Mouse (Mus musculus) layer of hippocampus, postnatal 14 days (tissue): Measurements from ENCODE around the gene Cflar. TPM values are rescaled to one million over a fixed set of nuclear protein-coding genes. Genes with fewer than 3 reads are reported as not detected.

Experiments used
- DNase-seq, 2 experiments: peaks; one replicate each; pipeline ENCODE4 v3.0.0; 2021 to 2022; ENCODE audit warnings: low spot score in 2 of 2, mixed read lengths in 1 of 2
- total RNA-seq, 2 experiments: library from RNA; stranded (reverse); gene quantifications; 2 replicates each; pipeline ENCODE4 v1.2.3; 2021

The Cflar gene
- total RNA-seq, 2 experiments from 2014 or later: 33.2 to 38.0 TPM

DNA sequence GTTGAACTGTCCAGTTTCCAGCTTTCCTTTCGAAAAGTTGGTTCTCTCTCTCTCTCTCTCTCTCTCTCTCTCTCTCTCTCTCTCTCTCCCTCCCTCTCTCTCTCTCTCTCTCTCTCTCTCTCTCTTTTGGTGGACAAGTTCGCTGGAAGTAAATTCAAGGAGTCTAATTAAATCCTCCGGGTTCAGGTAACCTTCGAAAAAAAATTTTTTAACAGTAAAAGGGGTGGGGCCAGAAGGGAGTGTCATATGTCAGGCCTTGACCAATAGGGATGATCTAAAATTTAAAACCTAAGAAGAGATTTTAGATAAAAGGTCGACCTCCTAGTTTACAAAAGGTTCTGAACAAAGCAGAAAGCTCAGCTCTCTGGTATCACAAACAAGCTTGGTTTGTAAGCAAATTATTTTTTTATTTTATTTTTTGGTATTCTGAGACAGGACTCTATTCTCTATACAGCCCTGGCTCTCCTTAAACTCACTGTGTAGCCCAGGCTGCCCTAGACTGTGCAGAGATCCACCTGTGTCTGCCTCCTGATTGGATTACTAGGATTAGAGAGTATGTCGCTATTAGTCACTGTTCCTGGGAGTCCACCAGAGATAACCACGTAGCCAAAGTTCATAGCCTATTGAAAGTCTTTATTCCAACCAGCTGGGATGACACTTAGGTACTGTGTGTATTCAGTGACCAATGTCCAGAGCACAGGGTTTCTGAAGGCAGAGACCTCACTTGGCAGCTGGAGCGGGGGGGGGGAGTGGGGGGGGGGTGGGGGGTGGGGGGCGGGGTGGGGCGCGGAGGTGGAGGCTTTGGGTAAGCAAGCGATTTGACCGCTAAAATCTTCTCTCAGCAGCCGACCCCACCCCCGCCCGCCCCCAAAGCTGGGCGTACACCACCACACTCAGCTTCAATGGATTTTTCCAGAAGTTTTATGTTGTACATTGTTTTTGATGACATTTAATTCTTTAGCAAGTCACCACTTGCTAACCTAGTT is 1.1 kb downstream of the Cflar start:
- peak; percentile 22 to 25 for DNase-seq

DNA sequence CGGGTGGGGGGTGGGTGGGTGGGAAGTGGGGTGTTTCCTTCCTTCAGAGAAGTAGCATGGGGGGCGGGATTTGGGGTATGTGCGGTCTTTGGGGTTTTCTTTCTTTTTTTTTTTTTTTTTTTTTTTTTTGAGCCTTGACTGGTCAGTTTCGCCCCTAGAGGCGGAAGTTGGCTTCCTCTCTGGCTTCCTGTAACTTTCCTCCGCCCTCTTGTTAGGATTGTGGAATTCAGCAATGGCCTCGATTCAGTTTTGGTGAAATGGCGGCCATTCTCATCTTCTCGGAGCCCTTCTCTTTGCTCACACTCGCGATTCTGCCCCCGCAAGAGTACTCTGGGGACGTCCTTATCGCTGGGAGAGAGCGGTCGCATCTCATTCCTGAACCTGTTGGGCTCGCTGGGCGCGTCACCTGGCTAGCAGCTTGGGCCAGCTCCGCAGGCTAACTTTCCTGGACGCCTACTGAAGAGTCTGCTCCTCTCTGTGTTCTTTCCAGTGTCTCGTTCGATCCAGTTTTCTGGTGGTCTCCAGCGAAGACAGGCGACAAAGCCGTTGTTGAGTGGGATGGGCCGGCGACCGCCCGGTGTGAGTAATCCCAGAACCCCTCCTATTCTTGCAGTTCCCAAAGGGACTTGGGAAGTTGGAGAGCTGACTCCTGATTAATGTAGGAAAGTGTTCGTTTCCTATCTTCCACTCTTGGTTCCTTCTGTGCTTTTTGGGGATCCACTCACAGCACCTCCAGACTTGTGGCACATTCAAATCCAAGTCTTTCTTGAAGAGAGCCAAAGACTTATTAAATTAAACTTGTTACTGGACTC is 2.0 kb downstream of the Cflar start:
- DNase-seq: peak; percentile 41 to 49

DNA sequence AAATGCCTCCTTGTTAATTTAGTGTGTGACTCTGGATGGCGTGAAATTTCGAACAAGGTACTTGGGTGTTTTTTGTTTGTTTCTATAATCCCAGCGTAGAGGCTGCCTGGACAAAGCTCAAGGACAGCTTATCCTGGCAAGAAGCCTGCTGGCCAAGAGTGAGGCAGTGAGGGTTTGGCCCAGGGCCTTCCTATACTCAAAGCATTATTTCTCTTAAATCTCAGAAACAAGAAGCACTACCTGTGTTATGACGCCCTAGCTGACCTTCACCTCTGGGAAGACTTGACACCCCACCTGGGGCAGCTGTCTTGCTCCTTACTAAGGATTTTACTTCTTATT is 2.6 kb downstream of the Cflar start:
- peak; percentile 32 to 58 for DNase-seq

DNA sequence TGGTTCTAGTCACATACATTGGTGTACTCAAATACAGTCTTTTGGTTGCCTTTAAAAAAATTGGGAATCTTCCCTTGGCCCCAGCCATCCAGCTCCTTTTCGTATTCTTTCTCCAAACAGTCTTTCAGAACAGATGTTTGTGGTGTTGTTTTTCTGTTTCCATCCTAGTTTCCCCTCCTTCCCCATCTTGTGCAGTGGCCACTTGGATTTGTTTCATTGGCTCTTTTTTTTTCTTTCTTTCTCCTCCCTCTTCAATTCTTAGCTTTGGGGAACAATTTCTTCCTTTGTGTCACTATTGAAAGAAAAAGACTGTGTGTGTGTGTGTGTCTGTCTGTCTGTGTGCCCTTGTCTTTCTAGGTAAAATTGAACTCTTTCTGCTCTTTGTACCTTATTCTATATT is 3.1 kb downstream of the Cflar start:
- DNase-seq: no peak

DNA sequence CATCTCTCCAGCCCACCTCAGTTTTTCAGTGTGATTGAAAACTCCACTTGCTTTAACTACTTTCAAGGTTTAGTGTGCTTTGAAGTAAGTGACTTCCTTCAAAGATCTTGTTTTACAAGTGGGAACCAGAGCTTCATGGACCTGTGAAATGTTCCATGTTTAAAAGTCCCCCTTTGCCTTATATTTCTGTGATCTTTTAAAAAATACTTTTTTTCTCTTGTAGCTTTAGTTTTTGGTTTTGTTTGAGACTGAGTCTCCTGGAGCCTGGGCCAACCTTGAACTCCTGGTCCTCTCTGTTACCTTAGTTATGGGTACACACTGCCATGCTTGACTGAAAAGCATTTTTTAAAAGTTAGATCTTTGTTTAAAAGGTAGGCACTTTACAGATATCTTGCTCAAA is 4.2 kb downstream of the Cflar start:
- no peak for DNase-seq

DNA sequence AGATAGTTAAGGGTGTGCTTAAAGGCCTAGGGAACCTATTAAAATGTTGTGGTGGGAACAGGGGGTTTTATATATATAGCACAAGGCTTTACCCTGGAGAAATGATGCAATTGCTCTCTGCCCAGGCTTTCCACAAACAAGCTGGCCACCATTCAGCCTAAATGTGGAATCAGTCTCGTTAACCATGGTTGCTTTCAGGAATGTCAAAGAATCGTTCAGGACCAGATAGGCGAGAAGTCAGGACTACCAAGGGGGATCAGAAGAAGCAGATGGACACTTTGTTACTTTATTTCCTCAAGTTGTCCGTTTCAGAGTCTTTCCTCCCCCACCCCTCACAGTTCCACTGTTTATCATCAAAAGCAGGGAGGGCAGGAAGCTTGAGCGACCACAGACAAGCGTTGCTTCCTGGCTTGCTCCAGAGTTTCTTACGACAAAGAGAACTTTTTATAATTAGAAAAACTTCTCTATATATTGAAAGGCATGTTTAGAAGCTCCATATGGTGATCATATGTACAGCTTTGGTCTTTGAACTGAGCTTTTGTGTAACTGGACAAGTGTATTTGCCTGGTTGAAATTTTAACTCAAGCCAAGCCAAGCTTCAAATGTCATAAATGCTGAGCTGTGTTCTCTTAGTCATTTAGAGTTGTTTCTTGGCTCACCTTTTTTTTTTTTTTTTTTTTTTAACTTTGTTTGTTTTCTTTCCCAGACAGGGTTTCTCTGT is 5.0 kb downstream of the Cflar start:
- no peak for DNase-seq

DNA sequence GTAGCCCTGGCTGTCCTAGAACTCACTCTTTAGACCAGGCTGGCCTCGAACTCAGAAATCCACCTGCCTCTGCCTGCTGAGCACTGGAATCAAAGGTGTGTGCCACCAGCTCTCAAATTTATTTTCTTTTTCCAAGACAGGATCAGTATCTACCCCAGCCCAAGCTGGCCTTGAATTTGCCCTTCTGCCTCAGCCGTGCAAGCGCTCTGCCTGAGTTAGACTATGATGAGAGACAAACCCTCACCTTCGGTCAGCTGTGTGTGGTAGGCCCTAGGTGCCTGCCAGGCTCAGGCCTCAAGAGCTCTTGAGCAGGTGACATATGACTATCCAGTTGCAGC is 5.5 kb downstream of the Cflar start:
- no peak for DNase-seq

DNA sequence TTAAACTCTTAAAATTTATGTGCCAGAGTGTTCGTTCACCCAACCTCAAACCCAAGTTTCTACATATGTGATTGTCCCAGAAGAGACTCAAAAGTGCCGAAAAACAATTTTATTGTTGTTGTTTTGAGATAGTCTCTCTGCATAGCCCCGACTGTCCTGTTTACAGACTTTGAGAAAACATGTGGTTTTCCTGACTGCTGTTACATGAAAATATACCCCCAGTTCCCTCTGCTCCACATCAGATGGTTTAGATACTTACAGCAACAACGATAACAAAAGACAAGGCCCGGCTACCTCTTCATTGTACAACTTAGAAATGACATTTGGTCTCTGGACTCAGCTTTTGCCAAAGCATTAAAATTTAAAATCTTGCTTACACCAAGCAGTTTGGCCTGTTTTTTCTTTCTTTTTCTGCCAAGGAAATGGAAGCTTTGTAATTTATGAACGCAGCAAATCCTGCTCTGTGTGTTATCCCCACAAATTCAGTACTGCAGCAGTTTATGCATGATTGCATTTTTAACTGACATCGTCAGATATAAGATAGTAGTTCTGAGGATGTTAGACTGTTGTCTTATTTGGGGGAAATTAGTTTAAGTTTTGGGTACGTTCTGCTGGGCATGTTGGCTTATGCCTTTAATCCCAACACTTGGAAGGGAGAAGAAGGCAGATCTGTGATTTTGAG is 6.4 kb downstream of the Cflar start:
- DNase-seq: no peak

DNA sequence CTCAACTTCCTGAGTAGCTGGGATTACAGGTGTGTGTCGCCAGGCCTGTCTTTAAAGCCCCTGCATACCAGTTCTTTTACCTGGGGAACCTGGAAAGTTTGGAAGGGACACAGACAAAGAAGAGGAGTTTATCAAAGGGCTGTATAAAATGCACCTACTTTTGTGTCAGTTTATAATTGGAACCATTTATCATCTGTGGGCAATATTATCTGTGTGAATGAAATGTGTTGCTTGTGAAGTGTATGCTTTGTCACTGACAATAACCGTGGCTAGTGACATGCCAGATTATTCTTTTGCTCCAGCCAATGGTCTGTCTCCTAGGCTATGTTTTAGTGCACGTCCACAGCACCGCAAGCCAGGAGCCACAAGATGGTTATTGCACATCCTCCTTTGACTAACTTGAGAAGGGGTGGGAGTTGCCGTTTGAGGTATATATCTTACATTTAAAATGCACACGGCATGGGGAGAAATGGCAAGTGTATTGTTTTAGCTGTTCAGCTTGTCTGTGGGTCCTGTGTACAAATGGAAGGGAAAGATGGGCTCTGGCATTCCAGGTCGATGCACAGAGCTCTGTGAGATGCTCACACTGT is 8.1 kb downstream of the Cflar start:
- DNase-seq: no peak

DNA sequence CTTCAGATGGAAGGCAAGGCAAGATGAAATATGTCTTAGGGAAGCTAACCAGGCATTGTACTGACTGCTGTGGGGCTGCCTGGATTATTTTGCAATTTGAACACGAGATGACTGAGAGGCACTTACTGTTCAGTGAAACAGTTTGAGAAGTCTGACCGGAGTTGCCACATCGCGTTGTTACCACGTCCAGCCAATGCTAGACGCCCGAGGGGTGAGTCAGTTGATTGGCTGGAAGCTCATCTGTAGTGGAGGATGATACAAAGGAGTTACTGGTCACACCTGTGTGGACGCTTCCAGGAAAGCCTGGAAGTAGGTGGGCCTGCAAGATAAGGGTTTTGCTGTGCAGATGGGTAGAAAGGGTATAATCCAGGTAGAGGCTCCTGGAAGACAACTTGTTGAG is 8.8 kb downstream of the Cflar start:
- DNase-seq: no peak

DNA sequence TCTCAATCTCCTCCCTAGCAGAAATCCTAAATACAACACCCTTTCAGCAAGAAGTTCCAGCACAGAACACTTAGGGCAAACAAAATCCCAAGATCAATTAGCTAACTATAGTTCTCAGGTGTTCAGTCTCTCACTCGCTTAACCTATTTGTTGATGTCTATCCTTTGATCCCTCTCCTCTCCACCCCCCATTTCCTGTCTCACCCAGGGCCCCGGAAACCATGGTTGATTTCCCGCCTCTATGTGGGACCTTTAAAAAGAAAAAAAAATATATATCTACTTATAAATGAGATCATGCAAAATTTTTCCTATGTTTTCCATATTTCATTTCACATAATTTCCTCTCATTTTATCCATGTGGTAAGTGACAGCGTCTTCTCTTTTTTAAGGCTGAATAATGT is 9.7 kb downstream of the Cflar start:
- DNase-seq: no peak

DNA sequence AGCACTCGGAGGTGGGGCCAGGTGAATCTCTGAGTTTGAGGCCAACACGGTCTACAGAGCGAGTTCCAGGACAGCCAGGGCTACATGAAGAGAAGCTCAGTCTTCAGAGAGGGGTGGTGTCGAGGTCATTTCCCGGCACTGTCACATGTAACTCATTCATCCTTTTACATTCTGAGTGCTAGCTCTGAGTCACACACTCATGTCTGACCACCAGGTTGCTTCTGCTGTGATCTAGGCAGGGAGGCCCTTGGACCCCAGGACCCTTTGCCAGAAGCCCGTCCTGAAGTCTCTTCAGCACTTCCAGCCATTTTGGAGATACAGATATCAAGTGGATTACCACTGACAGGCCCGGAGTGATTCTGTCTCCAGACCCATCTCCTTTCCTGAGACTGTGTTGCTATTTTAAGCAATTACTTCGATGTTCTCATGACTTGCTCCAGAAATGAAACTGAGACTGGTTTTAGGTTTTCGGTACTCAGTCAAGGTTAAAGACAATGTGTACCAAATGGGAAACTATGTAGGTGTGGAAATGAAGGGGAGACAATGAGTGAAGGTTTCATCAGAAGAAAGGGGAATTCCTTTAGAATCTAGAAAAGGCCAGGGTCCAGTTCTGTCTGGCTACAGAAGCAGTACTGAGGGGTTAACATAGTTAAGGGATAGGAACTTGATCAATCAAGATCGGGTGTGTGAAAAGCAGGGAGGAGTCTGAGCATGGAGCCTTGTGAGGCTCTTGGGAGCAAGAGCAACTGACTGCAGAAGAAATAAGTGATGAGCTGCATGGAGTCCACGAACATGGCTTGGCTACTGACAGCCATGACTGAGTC is 11.0 kb downstream of the Cflar start:
- no peak for DNase-seq

DNA sequence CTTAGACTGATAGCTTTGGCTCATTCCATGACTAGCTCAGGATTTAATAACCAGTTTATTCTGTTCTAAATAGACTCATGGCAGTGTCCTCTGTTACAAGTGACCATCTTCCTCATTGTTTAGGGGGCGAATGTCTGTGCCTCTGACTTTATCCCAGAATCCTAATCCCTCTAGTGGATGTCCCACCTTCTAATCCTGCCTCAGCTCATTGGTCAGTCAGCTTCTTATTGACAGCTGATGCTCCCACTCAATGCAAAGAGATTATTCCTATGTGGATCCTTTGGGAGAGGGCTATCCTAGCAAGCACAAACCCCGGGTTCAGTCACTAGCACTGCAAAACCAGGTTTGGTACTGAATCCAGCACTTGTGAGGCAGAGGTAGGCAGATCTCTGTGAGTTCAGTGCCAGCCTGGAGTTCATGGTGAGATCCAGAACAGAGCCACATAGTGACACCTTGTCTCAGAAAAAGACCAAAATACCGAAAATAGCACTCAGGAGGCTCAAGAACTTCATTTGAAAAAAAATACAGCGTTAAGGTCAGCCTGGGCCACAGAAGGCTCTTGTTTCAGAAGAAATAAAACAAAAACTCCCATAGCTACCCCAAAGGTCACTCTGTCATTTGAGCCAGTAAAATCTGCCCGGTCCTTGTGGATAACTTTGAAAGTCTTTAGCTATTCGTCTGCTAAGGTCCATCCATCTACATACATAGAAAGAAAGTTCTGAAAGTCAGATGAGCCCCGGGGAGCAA is 11.9 kb downstream of the Cflar start:
- DNase-seq: no peak

DNA sequence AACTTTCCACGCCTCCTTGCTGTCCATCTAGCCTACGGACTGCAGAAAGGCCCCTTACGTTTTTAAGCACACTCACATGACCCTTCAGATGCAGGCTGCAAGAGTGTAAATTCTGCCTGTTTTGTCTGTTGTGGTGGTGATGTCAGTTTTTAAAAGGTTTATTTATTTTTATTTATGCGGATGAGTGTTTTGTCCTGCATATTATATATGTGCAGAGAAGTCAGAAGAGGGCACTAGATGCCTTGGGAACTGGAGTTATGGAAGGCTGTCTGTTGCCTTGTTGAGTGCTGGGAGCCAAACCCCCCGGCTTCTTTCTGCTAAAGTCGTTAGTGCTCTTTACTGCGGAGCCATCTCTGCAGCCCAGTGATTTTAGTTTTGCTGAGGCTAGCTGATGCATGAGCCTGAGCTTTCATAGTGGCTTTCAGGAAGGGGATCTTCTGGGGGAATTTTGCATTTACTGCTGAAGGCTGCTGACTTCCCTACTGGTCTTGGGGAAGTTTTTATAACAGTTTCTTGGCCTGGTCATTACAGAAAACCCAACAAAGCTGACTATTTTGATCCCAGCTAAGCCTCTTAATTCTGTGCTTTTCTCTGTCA is 12.6 kb downstream of the Cflar start:
- no peak for DNase-seq

DNA sequence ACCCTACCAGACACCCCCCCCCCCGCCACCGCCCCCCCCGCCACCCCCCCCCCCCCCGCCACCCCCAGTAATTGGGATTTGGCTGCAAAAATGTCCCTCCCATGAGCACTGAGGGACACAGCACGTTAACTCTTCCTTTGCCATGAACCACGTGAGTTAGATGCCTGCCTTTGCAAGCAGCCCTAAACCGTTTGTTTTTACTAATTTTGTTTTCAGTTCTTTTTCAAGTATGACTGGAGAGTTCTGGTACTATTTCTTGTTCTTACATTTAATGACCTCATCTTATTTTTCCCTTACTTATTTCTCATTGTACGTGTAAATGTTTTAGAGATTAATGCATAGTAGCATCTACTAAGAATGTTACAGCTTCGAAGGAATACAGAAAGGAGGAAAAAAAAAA is 13.2 kb downstream of the Cflar start:
- no peak for DNase-seq

DNA sequence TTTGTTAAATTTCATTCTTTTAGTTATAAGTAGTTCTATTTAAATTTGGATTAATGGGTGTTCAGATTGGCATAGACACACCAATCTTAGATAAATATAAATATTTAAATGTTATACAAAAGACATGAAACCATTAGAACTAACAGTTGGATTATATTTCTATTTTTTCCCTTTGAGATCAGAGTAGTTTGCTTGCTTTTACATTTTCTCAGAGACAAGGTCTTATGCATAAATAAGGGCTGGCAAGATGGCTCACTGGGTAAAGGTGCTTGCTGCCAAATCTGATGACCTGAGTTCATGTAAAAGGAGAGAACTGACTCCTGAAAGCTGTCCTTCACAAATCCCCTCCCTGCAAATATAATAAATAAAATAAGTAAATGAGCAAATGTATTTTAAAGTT is 13.8 kb downstream of the Cflar start:
- no peak for DNase-seq

DNA sequence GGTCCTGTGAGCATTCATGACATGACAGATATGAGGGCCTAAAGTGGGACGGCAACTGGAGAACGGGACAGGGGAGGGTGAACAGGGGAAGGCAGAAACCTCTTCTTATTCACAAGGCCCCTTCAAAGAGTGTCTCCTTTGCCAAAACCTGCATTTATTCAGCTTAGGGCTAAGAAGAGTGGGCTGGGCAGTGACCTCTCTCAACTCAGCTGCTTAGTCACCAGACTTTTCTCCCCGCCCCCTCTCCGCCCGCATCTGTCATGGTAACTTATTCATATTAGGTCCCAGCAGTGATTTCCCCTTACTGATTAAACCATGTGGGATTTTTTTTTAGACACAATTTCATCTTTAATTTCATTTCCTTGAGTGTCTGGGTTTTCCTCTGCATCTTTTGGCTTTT is 14.5 kb downstream of the Cflar start:
- DNase-seq: no peak

DNA sequence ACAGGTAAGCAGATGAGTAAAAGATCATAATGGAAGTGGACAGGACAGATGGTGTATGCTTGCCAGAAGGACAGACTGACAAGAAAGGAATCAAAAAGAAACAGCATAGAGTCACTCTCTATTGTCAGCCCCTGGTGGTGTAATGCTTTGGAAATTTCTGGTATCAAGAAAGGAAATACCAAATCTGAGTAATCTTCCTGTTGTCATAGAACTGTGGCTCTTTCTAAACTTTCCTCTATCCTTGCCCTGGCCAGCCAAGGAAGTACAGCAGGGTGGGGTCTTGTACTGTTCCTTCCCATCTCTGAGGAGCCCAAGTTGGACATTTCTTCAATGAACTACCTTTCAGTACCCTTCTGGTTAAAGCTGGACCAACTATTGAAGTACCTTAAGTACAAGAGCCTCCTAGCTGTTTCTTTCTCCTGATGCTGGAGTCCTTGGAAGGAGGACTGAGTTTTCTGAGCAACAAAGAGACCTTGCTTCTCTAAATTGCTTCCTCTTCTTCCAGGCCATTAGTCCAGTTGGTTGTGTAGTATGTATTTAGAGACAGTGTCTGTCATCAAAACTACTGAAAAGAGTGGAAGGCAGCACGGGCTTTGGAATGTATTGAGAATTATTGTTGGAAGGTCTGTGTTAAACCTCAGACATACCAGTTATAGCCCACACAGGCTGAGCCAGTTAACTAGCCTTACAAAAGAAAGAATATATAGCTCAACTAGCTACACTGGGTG is 15.9 kb downstream of the Cflar start:
- DNase-seq: no peak
